Mouse (Mus musculus): ENCODE measurements around the gene Dbil5. TPM values are rescaled to one million over a fixed set of nuclear protein-coding genes. Genes with fewer than 3 reads are reported as not detected.

The Dbil5 gene
- total RNA-seq (2012; rRNA removed), result 0.48 and 1.4 TPM in 2 replicates

DNA sequence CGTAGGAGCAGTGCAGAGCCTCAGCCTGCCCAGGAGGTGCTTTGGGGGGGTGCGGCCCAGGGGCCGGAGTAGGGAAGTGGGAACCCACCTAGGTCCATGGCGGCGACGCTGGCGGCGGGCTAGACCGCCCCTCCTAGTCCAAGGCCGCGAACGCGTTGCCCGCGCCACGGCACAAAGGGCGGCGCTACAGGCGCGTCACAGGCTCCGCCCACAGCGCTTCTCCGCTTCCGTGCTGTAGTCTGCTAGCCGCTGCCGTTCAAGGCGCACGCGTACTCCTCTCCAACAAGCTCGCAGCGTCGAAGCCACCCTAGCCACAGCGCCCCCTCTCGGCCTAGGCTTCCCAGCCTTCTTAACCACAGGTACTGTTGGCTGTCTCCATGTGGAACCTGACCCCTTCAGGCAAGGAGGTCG, at the start of gene Dbil5, which contains the start of gene Gemin4:
Gene Dbil5, plus strand, starts transcription at position 219 of the 411 bp plus-strand sequence.
Gene Gemin4, minus strand, starts transcription at position 275 of the 411 bp plus-strand sequence.
- peaks cover 0 to 6% of the 10 kb centered on the region in 2 experiments; a peak in 1 of 4 replicates for H3K4me1 ChIP-seq (ENCODE audit: control insufficient read depth in 2 of 2, insufficient read depth in 2 of 2, low read length in 2 of 2, poor library complexity in 1 of 2)
- peak; percentile 99 for DNase-seq (ENCODE audit: low read depth, low spot score)
- peak within 1 kb of the TSS; percentile 88 for H3K27ac ChIP-seq (ENCODE audit: insufficient read depth, low read depth, low read length, poor library complexity, severe bottlenecking)
- TF ChIP-seq CHD2 (IDR thresholded peaks at IDR 0.05; ENCODE audit: low read depth, low read length) (no peak), ZNF384 (IDR thresholded peaks at IDR 0.05; ENCODE audit: low read depth, low read length) (no peak), ZC3H11A (IDR thresholded peaks at IDR 0.05; ENCODE audit: borderline replicate concordance, low read depth, low read length) (no peak), HCFC1 (IDR thresholded peaks at IDR 0.05; ENCODE audit: borderline replicate concordance, insufficient read depth, low read length) (peak; percentile 62; the same call in 1 of the 2 replicates)
- peak within 1 kb of the TSS; percentile 98 for H3K9ac ChIP-seq (ENCODE audit: insufficient read depth, low read depth, low read length, poor library complexity, severe bottlenecking)
- H3K4me3 ChIP-seq (ENCODE audit: insufficient read depth in 1 of 2, low read depth in 1 of 2, low read length in 2 of 2, poor library complexity in 1 of 2, severe bottlenecking in 1 of 2), result peak within 1 kb of the TSS; percentile 75 to 94
- peaks cover 26% of the 10 kb centered on the region for H3K36me3 ChIP-seq (ENCODE audit: control insufficient read depth, insufficient read depth, low read length, poor library complexity, severe bottlenecking)
- in situ Hi-C loops (cut with MboI; ENCODE audit: low sequenced_read_pairs in 2 of 2, unreplicated experiment in 2 of 2), result no loop called here
- no peaks in the 10 kb centered on the region for H3K9me3 ChIP-seq (ENCODE audit: control insufficient read depth, insufficient read depth, low read depth, low read length)

DNA sequence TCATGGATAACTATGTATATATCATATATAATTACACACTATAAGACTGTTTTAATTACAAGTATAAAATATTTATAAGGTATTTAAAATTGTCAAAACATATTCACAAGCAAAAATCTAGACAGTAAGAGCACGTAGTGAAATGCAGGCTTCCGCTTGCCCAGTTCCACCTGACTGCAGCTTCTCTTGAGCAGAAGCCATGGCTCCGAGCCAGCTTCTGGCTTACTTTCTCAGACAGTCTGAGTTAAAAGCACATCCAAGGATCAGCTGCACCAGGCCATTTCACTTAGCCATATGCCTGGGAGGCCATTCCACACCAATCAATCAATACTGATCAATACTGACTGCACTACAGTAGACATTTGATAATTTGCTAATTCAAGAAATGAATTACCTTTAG, 48.4 kb upstream of the Dbil5 start:
- TF ChIP-seq ZC3H11A (IDR thresholded peaks at IDR 0.05; ENCODE audit: borderline replicate concordance, low read depth, low read length) (no peak), MAFK (IDR thresholded peaks at IDR 0.05; ENCODE audit: insufficient read depth, low read depth, low read length) (no peak), CHD2 (IDR thresholded peaks at IDR 0.05; ENCODE audit: low read depth, low read length) (no peak), HCFC1 (IDR thresholded peaks at IDR 0.05; ENCODE audit: borderline replicate concordance, insufficient read depth, low read length) (no peak), ZNF384 (IDR thresholded peaks at IDR 0.05; ENCODE audit: low read depth, low read length) (no peak)
- Histone ChIP-seq H3K4me3 (ENCODE audit: insufficient read depth in 1 of 2, low read depth in 1 of 2, low read length in 2 of 2, poor library complexity in 1 of 2, severe bottlenecking in 1 of 2) (no peak overlapping the region), H3K36me3 (ENCODE audit: control insufficient read depth, insufficient read depth, low read length, poor library complexity, severe bottlenecking) (0 out of 2 replicates have a peak, but pooled peaks cover 3% of the 10 kb centered on the region), H3K9me3 (ENCODE audit: control insufficient read depth, insufficient read depth, low read depth, low read length) (no peaks in the 10 kb centered on the region), H3K4me1 (ENCODE audit: control insufficient read depth in 2 of 2, insufficient read depth in 2 of 2, low read length in 2 of 2, poor library complexity in 1 of 2) (no peaks in the 10 kb centered on the region), H3K27ac (ENCODE audit: insufficient read depth, low read depth, low read length, poor library complexity, severe bottlenecking) (no peak overlapping the region), H3K9ac (ENCODE audit: insufficient read depth, low read depth, low read length, poor library complexity, severe bottlenecking) (no peak overlapping the region)
- in situ Hi-C loops (cut with MboI; ENCODE audit: low sequenced_read_pairs in 2 of 2, unreplicated experiment in 2 of 2), result no loop called here
- DNase-seq (ENCODE audit: low read depth, low spot score), result no peak

DNA sequence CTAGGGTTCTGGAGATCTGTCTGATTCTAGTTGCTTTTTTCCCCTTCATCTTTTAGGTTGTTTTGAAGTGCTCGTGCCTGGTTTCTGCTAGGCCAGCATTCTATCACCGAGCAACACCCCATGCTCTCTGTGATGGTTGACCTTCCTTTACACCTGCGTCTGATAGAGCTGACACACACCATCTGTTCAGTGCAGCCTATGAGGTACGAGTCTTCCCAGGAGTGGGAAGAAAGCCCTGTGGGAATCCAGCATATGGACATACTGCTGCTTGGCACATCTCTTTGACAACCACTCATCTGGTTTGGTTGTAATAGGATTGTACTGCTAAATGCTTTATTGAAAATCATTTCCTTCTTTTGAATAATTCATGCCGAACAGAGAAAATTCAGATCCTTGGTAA, 47.2 kb upstream of the Dbil5 start:
- H3K9ac ChIP-seq (ENCODE audit: insufficient read depth, low read depth, low read length, poor library complexity, severe bottlenecking), result no peak overlapping the region
- H3K4me3 ChIP-seq (ENCODE audit: insufficient read depth in 1 of 2, low read depth in 1 of 2, low read length in 2 of 2, poor library complexity in 1 of 2, severe bottlenecking in 1 of 2), result no peak overlapping the region
- TF ChIP-seq HCFC1 (IDR thresholded peaks at IDR 0.05; ENCODE audit: borderline replicate concordance, insufficient read depth, low read length) (no peak), ZC3H11A (IDR thresholded peaks at IDR 0.05; ENCODE audit: borderline replicate concordance, low read depth, low read length) (no peak), CHD2 (IDR thresholded peaks at IDR 0.05; ENCODE audit: low read depth, low read length) (no peak), ZNF384 (IDR thresholded peaks at IDR 0.05; ENCODE audit: low read depth, low read length) (no peak), MAFK (IDR thresholded peaks at IDR 0.05; ENCODE audit: insufficient read depth, low read depth, low read length) (no peak)
- in situ Hi-C loops (cut with MboI; ENCODE audit: low sequenced_read_pairs in 2 of 2, unreplicated experiment in 2 of 2), result loop anchor here in 1 of 2 experiments (10.0 kb wide), 1 partner anchor 85 kb away; no protein-coding TSS in a partner anchor
- no peaks in the 10 kb centered on the region for H3K9me3 ChIP-seq (ENCODE audit: control insufficient read depth, insufficient read depth, low read depth, low read length)
- H3K36me3 ChIP-seq (ENCODE audit: control insufficient read depth, insufficient read depth, low read length, poor library complexity, severe bottlenecking), result 0 out of 2 replicates have a peak, but pooled peaks cover 3% of the 10 kb centered on the region
- no peak overlapping the region for H3K27ac ChIP-seq (ENCODE audit: insufficient read depth, low read depth, low read length, poor library complexity, severe bottlenecking)
- no peaks in the 10 kb centered on the region for H3K4me1 ChIP-seq (ENCODE audit: control insufficient read depth in 2 of 2, insufficient read depth in 2 of 2, low read length in 2 of 2, poor library complexity in 1 of 2)
- no peak for DNase-seq (ENCODE audit: low read depth, low spot score)

DNA sequence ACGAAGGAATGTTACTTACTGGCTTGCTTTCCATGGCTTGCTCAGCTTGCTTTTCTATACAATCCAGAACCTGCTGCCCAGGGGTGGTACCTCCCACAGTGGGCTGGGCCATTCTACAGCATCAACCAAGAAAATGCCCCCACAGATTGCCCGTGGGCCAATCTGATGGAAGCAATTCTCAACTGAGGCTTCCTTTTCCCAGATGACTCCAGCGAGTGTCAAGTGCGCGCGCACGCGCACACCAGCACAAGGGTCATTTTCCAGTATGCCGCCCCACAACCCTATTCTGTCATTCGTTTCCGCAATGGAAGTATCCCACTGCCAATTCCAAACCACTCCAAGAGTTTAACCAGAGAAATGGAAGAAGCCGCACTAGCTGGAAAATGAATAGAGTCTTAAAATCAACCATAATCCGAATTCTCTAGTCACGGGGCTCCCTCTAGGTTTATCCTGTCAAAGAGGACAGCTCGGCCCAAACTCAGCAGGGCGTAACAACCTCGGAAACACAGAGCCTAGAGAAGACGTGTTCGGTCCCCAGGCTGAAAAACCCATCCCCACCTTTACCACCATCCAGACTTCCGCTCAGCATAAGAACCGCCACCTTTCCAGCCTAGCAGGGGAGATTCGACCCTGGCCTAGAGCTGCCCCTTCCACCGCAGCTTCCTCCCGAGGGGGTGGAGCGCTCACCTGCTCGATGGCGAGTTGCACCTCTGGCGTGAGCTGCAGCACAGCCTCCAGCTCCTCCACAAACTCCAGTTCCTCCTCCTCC, 38.5 kb upstream of the Dbil5 start:
- H3K9me3 ChIP-seq (ENCODE audit: control insufficient read depth, insufficient read depth, low read depth, low read length), result no peaks in the 10 kb centered on the region
- in situ Hi-C loops (cut with MboI; ENCODE audit: low sequenced_read_pairs in 2 of 2, unreplicated experiment in 2 of 2), result loop anchor here in 1 of 2 experiments (10.0 kb wide), 1 partner anchor 94 kb away; no protein-coding TSS in a partner anchor

More for the DNA sequence above, 38.5 kb upstream of the Dbil5 start:
- 0 out of 4 replicates have a peak, but pooled peaks cover 0 to 2% of the 10 kb centered on the region in 2 experiments for H3K4me1 ChIP-seq (ENCODE audit: control insufficient read depth in 2 of 2, insufficient read depth in 2 of 2, low read length in 2 of 2, poor library complexity in 1 of 2)
- H3K36me3 ChIP-seq (ENCODE audit: control insufficient read depth, insufficient read depth, low read length, poor library complexity, severe bottlenecking), result no peaks in the 10 kb centered on the region; the same call in 1 of the 2 replicates
- TF ChIP-seq HCFC1 (IDR thresholded peaks at IDR 0.05; ENCODE audit: borderline replicate concordance, insufficient read depth, low read length), result no peak
- TF ChIP-seq CHD2 (IDR thresholded peaks at IDR 0.05; ENCODE audit: low read depth, low read length), result no peak
- no peak for TF ChIP-seq ZNF384 (IDR thresholded peaks at IDR 0.05; ENCODE audit: low read depth, low read length)
- TF ChIP-seq MAFK (IDR thresholded peaks at IDR 0.05; ENCODE audit: insufficient read depth, low read depth, low read length), result no peak
- H3K27ac ChIP-seq (ENCODE audit: insufficient read depth, low read depth, low read length, poor library complexity, severe bottlenecking), result no peak overlapping the region
- H3K9ac ChIP-seq (ENCODE audit: insufficient read depth, low read depth, low read length, poor library complexity, severe bottlenecking), result peak overlapping the region; percentile 76
- peak; percentile 30 for DNase-seq (ENCODE audit: low read depth, low spot score)
- H3K4me3 ChIP-seq (ENCODE audit: insufficient read depth in 1 of 2, low read depth in 1 of 2, low read length in 2 of 2, poor library complexity in 1 of 2, severe bottlenecking in 1 of 2), result peak overlapping the region; percentile 83 to 97
